Mouse (Mus musculus): ENCODE results near the gene Itga11.

Itga11 gene

GRCm38 (mm10) chr9:62684311-62684710 lies 6.7 kb downstream of the Itga11 start:
- no peak for DNase-seq (ENCODE audit: low spot score in 2 of 2)

GRCm38 (mm10) chr9:62689748-62690147 lies 12.1 kb downstream of the Itga11 start:
- no peak for DNase-seq (ENCODE audit: low spot score in 2 of 2)

- no peak for DNase-seq (ENCODE audit: low spot score in 2 of 2)
These were observed 16.4 kb downstream of the Itga11 start for GRCm38 (mm10) chr9:62694054-62694453.

GRCm38 (mm10) chr9:62695210-62695609 lies 17.6 kb downstream of the Itga11 start:
- no peak for DNase-seq (ENCODE audit: low spot score in 2 of 2)

- no peak for DNase-seq (ENCODE audit: low spot score in 2 of 2)
These were observed 19.2 kb downstream of the Itga11 start for GRCm38 (mm10) chr9:62696799-62697198.

GRCm38 (mm10) chr9:62707267-62707666 lies 29.6 kb downstream of the Itga11 start:
- no peak for DNase-seq (ENCODE audit: low spot score in 2 of 2)

- DNase-seq (ENCODE audit: low spot score in 2 of 2) = no peak
These were observed 30.2 kb downstream of the Itga11 start for GRCm38 (mm10) chr9:62707870-62708269.

GRCm38 (mm10) chr9:62709983-62710382 lies 32.4 kb downstream of the Itga11 start:
- no peak for DNase-seq (ENCODE audit: low spot score in 2 of 2)

- DNase-seq (ENCODE audit: low spot score in 2 of 2) = no peak
These were observed 34.7 kb downstream of the Itga11 start for GRCm38 (mm10) chr9:62712374-62712773.

- DNase-seq (ENCODE audit: low spot score in 2 of 2) = no peak
These were observed 35.4 kb downstream of the Itga11 start for GRCm38 (mm10) chr9:62713040-62713439.

- no peak for DNase-seq (ENCODE audit: low spot score in 2 of 2)
These were observed 36.7 kb downstream of the Itga11 start for GRCm38 (mm10) chr9:62714336-62714735.

GRCm38 (mm10) chr9:62717982-62718381 lies 40.4 kb downstream of the Itga11 start:
- no peak for DNase-seq (ENCODE audit: low spot score in 2 of 2)

- DNase-seq (ENCODE audit: low spot score in 2 of 2) = no peak
These were observed 44.2 kb downstream of the Itga11 start for GRCm38 (mm10) chr9:62721791-62722190.

- DNase-seq (ENCODE audit: low spot score in 2 of 2) = no peak
These were observed 45.1 kb downstream of the Itga11 start for GRCm38 (mm10) chr9:62722716-62723115.

- DNase-seq (ENCODE audit: low spot score in 2 of 2) = no peak
These were observed 46.5 kb downstream of the Itga11 start for GRCm38 (mm10) chr9:62724175-62724574.

- no peak for DNase-seq (ENCODE audit: low spot score in 2 of 2)
These were observed 47.6 kb downstream of the Itga11 start for GRCm38 (mm10) chr9:62725247-62725646.

- peak in 1 of 2 experiments; percentile 40 for DNase-seq (ENCODE audit: low spot score in 2 of 2)
These were observed 48.8 kb downstream of the Itga11 start for GRCm38 (mm10) chr9:62726472-62726871.

- DNase-seq (ENCODE audit: low spot score in 2 of 2) = peak; percentile 23 to 68
These were observed 67.1 kb downstream of the Itga11 start for GRCm38 (mm10) chr9:62744558-62745275.

- no peak for DNase-seq (ENCODE audit: low spot score in 2 of 2)
These were observed 69.0 kb downstream of the Itga11 start for GRCm38 (mm10) chr9:62746646-62747045.

- no peak for DNase-seq (ENCODE audit: low spot score in 2 of 2)
These were observed 72.0 kb downstream of the Itga11 start for GRCm38 (mm10) chr9:62749666-62750065.

GRCm38 (mm10) chr9:62750381-62750780 lies 72.8 kb downstream of the Itga11 start:
- no peak for DNase-seq (ENCODE audit: low spot score in 2 of 2)

GRCm38 (mm10) chr9:62758288-62758687 lies 80.7 kb downstream of the Itga11 start:
- DNase-seq (ENCODE audit: low spot score in 2 of 2) = no peak

- no peak for DNase-seq (ENCODE audit: low spot score in 2 of 2)
These were observed 82.0 kb downstream of the Itga11 start for GRCm38 (mm10) chr9:62759601-62760000.

GRCm38 (mm10) chr9:62763478-62763877 lies 85.9 kb downstream of the Itga11 start:
- DNase-seq (ENCODE audit: low spot score in 2 of 2) = no peak
